Mouse (Mus musculus) heart, adult 8-10 months (tissue): ENCODE measurements around the gene Klf8. TPM values are rescaled to one million over a fixed set of nuclear protein-coding genes. Genes with fewer than 3 reads are reported as not detected.
"Not testable (repeated sequence)": the region's sequence is repeated elsewhere in the genome, so short reads cannot be mapped to it uniquely, and the experiment has no call there.

ENCODE experiments used
- DNase-seq: peaks from one replicate; pipeline ENCODE4 v3.0.0; 2022; ENCODE audit warnings: low spot score
- total RNA-seq, 4 experiments: library from RNA; stranded (reverse); gene quantifications; 2 replicates each; pipeline ENCODE4 v1.2.4; 2022

Klf8 gene
- total RNA-seq: under 1 TPM; 0.17 to 0.82 (median 0.25) TPM

- no peak for DNase-seq
Observed at GRCm38 (mm10) chrX:153237304-153237919, at the start of gene Klf8. TSS of gene Klf8 (plus strand) at chrX:153237466.

- not testable (repeated sequence) for DNase-seq
Observed at GRCm38 (mm10) chrX:153199185-153199584, 38.1 kb upstream of the Klf8 start.

GRCm38 (mm10) chrX:153211101-153211500, 26.2 kb upstream of the Klf8 start:
- no peak for DNase-seq

- DNase-seq: no peak
Observed at GRCm38 (mm10) chrX:153231240-153231639, 6.0 kb upstream of the Klf8 start.

GRCm38 (mm10) chrX:153233255-153233654, 4.0 kb upstream of the Klf8 start:
- DNase-seq: no peak

GRCm38 (mm10) chrX:153237920-153238504, 746 bp downstream of the Klf8 start:
- DNase-seq: no peak

GRCm38 (mm10) chrX:153254256-153254655, 17.0 kb downstream of the Klf8 start:
- DNase-seq: no peak

- no peak for DNase-seq
Observed at GRCm38 (mm10) chrX:153255504-153255903, 18.2 kb downstream of the Klf8 start.

GRCm38 (mm10) chrX:153282185-153282584, 44.9 kb downstream of the Klf8 start:
- no peak for DNase-seq

- no peak for DNase-seq
Observed at GRCm38 (mm10) chrX:153311356-153311755, 74.1 kb downstream of the Klf8 start.

- DNase-seq: no peak
Observed at GRCm38 (mm10) chrX:153323105-153323504, 85.8 kb downstream of the Klf8 start.

GRCm38 (mm10) chrX:153334140-153334539, 96.9 kb downstream of the Klf8 start:
- DNase-seq: not testable (repeated sequence)

GRCm38 (mm10) chrX:153359331-153360215, 122.3 kb downstream of the Klf8 start:
- DNase-seq: peak; percentile 1

GRCm38 (mm10) chrX:153360216-153360590, 122.9 kb downstream of the Klf8 start:
- DNase-seq: no peak

- DNase-seq: no peak
Observed at GRCm38 (mm10) chrX:153360666-153361269, 123.5 kb downstream of the Klf8 start.

GRCm38 (mm10) chrX:153366754-153367153, 129.5 kb downstream of the Klf8 start:
- peak; percentile 16 for DNase-seq

GRCm38 (mm10) chrX:153369780-153370179, 132.5 kb downstream of the Klf8 start:
- DNase-seq: no peak

GRCm38 (mm10) chrX:153375105-153375504, 137.8 kb downstream of the Klf8 start:
- DNase-seq: no peak

- no peak for DNase-seq
Observed at GRCm38 (mm10) chrX:153381753-153382152, 144.5 kb downstream of the Klf8 start.

- DNase-seq: no peak
Observed at GRCm38 (mm10) chrX:153389291-153389690, 152.0 kb downstream of the Klf8 start.

GRCm38 (mm10) chrX:153417067-153417466, 179.8 kb downstream of the Klf8 start:
- DNase-seq: no peak

- DNase-seq: no peak
Observed at GRCm38 (mm10) chrX:153433659-153434293, 196.5 kb downstream of the Klf8 start.
